Mouse (Mus musculus): ENCODE measurements around the gene Ctdspl. TPM values are rescaled to one million over a fixed set of nuclear protein-coding genes. Genes with fewer than 3 reads are reported as not detected.
A peak's percentile ranks its signal among the peaks of the same experiment; 100 is the strongest.

The Ctdspl gene
- total RNA-seq, 2 experiments from 2014 or later = 3.1 to 14.6 TPM

GRCm38 (mm10) chr9:118942030-118942429 lies 15.8 kb downstream of the Ctdspl start:
- ATAC-seq (replicated peaks; ENCODE audit: low FRiP score, low TSS enrichment, poor library complexity, severe bottlenecking) = no peak

- peak; percentile 69 for ATAC-seq (replicated peaks; ENCODE audit: low FRiP score, low TSS enrichment, poor library complexity, severe bottlenecking)
Observed at GRCm38 (mm10) chr9:118943941-118944340, 17.7 kb downstream of the Ctdspl start.

- ATAC-seq (replicated peaks; ENCODE audit: low FRiP score, low TSS enrichment, poor library complexity, severe bottlenecking) = peak; percentile 56
Observed at GRCm38 (mm10) chr9:118944388-118944787, 18.1 kb downstream of the Ctdspl start.

GRCm38 (mm10) chr9:118948486-118948885 lies 22.2 kb downstream of the Ctdspl start:
- no peak for ATAC-seq (replicated peaks; ENCODE audit: low FRiP score, low TSS enrichment, poor library complexity, severe bottlenecking)

- no peak for ATAC-seq (replicated peaks; ENCODE audit: low FRiP score, low TSS enrichment, poor library complexity, severe bottlenecking)
Observed at GRCm38 (mm10) chr9:118949124-118949523, 22.9 kb downstream of the Ctdspl start.

- no peak for ATAC-seq (replicated peaks; ENCODE audit: low FRiP score, low TSS enrichment, poor library complexity, severe bottlenecking)
Observed at GRCm38 (mm10) chr9:118949654-118950053, 23.4 kb downstream of the Ctdspl start.

- ATAC-seq (replicated peaks; ENCODE audit: low FRiP score, low TSS enrichment, poor library complexity, severe bottlenecking) = no peak
Observed at GRCm38 (mm10) chr9:118950061-118950460, 23.8 kb downstream of the Ctdspl start.

GRCm38 (mm10) chr9:118950751-118951150 lies 24.5 kb downstream of the Ctdspl start:
- no peak for ATAC-seq (replicated peaks; ENCODE audit: low FRiP score, low TSS enrichment, poor library complexity, severe bottlenecking)

GRCm38 (mm10) chr9:118951381-118951780 lies 25.1 kb downstream of the Ctdspl start:
- no peak for ATAC-seq (replicated peaks; ENCODE audit: low FRiP score, low TSS enrichment, poor library complexity, severe bottlenecking)

- no peak for ATAC-seq (replicated peaks; ENCODE audit: low FRiP score, low TSS enrichment, poor library complexity, severe bottlenecking)
Observed at GRCm38 (mm10) chr9:118952180-118952579, 25.9 kb downstream of the Ctdspl start.

GRCm38 (mm10) chr9:118953465-118954194 lies 27.4 kb downstream of the Ctdspl start:
- ATAC-seq (replicated peaks; ENCODE audit: low FRiP score, low TSS enrichment, poor library complexity, severe bottlenecking) = no peak

- no peak for ATAC-seq (replicated peaks; ENCODE audit: low FRiP score, low TSS enrichment, poor library complexity, severe bottlenecking)
Observed at GRCm38 (mm10) chr9:118958802-118959201, 32.5 kb downstream of the Ctdspl start.

GRCm38 (mm10) chr9:118960415-118961091 lies 34.3 kb downstream of the Ctdspl start:
- ATAC-seq (replicated peaks; ENCODE audit: low FRiP score, low TSS enrichment, poor library complexity, severe bottlenecking) = no peak

GRCm38 (mm10) chr9:118963149-118963548 lies 36.9 kb downstream of the Ctdspl start:
- ATAC-seq (replicated peaks; ENCODE audit: low FRiP score, low TSS enrichment, poor library complexity, severe bottlenecking) = no peak

- no peak for ATAC-seq (replicated peaks; ENCODE audit: low FRiP score, low TSS enrichment, poor library complexity, severe bottlenecking)
Observed at GRCm38 (mm10) chr9:118964263-118965034, 38.2 kb downstream of the Ctdspl start.

GRCm38 (mm10) chr9:118969810-118970209 lies 43.6 kb downstream of the Ctdspl start:
- no peak for ATAC-seq (replicated peaks; ENCODE audit: low FRiP score, low TSS enrichment, poor library complexity, severe bottlenecking)

GRCm38 (mm10) chr9:118973028-118973427 lies 46.8 kb downstream of the Ctdspl start:
- no peak for ATAC-seq (replicated peaks; ENCODE audit: low FRiP score, low TSS enrichment, poor library complexity, severe bottlenecking)

- ATAC-seq (replicated peaks; ENCODE audit: low FRiP score, low TSS enrichment, poor library complexity, severe bottlenecking) = 0 out of 2 replicates have a peak, but pooled peaks have one; percentile 8
Observed at GRCm38 (mm10) chr9:118973566-118973965, 47.3 kb downstream of the Ctdspl start.

- peak; percentile 88 for ATAC-seq (replicated peaks; ENCODE audit: low FRiP score, low TSS enrichment, poor library complexity, severe bottlenecking)
Observed at GRCm38 (mm10) chr9:118974148-118974547, 47.9 kb downstream of the Ctdspl start.

- ATAC-seq (replicated peaks; ENCODE audit: low FRiP score, low TSS enrichment, poor library complexity, severe bottlenecking) = no peak
Observed at GRCm38 (mm10) chr9:118975211-118975671, 49.0 kb downstream of the Ctdspl start.

Measured in megakaryocyte-erythroid progenitor cell, adult 5-6 weeks (primary cell).